Mouse (Mus musculus) stomach, embryonic 15.5 days (tissue): Measurements from ENCODE around the gene Spsb3. TPM values are rescaled to one million over a fixed set of nuclear protein-coding genes. Genes with fewer than 3 reads are reported as not detected.

ENCODE experiments used
- ATAC-seq: fragments of 200-750 bp; cut with Nextera tagmentation; 2 replicates; pipeline ENCODE4 v1.8.0; 2017; ENCODE audit warnings: low read depth, moderate number of reproducible peaks, moderate TSS enrichment; ENCODE audit not compliant: insufficient read depth, low FRiP score
- H3K27ac ChIP-seq: fragments of 300-500 bp; sonication (generic); 2 replicates; pipeline ENCODE4 v1.5.1; 2015; ENCODE audit warnings: mild to moderate bottlenecking, inconsistent platforms
- H3K27me3 ChIP-seq: fragments of 300-500 bp; sonication (generic); replicated peaks from 2 replicates; pipeline ENCODE4 v1.6.1; 2015; ENCODE audit warnings: inconsistent platforms
- H3K36me3 ChIP-seq: fragments of 300-500 bp; sonication (generic); 2 replicates; pipeline ENCODE4 v1.6.1; 2015; ENCODE audit warnings: inconsistent platforms
- H3K4me1 ChIP-seq: fragments of 300-500 bp; sonication (generic); 2 replicates; pipeline ENCODE4 v1.6.1; 2015; ENCODE audit warnings: inconsistent platforms
- H3K4me2 ChIP-seq: fragments of 300-500 bp; sonication (generic); 2 replicates; pipeline ENCODE4 v1.6.1; 2015; ENCODE audit warnings: mild to moderate bottlenecking, inconsistent platforms
- H3K4me3 ChIP-seq: fragments of 300-500 bp; sonication (generic); replicated peaks from 2 replicates; pipeline ENCODE4 v1.5.1; 2015; ENCODE audit warnings: inconsistent platforms
- H3K9ac ChIP-seq: fragments of 300-500 bp; sonication (generic); 2 replicates; pipeline ENCODE4 v1.6.1; 2015; ENCODE audit warnings: inconsistent platforms
- H3K9me3 ChIP-seq: fragments of 300-500 bp; sonication (generic); 2 replicates; pipeline ENCODE4 v1.6.1; 2016; ENCODE audit warnings: inconsistent platforms
- WGBS: fragments of 180-500 bp; shearing (Covaris S2); methylation state at CpG from one replicate; pipeline ENCODE4 v1.1.7; 2015; 5-methylcytosine and 5-hydroxymethylcytosine counted together
- polyA plus RNA-seq: library from polyadenylated mRNA; unstranded; fragments of >200 nt; fragmentation: Nextera tagmentation; extraction: Ambion mirVana; gene quantifications from 2 replicates; pipeline ENCODE4 v1.2.1, GENCODE M21; 2015

Spsb3 gene
- polyA plus RNA-seq, 1 experiment from 2014 or later = 32.1 TPM

DNA sequence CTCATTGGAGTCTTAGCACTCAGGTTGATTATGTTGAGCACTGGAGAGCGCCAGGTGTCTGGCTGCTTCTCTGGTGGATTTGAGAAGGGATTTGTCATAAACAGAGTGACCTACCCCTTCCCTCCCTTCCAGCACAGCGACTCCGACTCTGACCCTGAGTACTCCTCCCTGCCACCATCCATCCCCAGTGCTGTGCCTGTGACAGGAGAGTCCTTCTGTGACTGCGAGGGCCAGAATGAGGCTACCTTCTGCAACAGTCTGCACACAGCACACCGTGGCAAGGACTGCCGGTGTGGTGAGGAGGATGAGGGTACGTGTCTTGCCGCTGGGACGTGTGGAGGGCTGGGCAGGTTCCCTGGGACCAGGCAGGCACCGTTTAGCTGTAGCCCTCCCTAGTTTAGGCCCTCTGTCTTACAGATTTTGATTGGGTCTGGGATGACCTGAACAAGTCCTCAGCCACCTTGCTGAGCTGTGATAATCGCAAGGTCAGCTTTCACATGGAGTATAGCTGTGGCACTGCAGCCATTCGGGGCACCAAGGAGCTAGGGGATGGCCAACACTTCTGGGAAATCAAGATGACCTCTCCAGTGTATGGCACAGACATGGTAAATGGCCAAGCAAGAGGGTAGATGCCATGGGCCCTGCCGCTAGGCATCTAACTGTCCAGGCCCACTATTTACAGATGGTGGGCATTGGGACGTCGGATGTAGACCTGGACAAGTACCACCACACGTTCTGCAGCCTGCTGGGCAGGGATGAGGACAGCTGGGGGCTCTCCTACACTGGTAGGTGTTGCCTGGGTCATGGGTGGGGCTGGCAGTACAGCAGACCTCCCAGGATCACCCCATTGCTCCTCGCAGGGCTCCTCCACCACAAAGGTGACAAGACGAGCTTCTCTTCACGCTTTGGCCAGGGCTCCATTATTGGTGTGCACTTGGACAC, 4.0 kb downstream of the Spsb3 start:
- WGBS = 80% methylated on average over 19 of the region's 19 CpGs
- Histone ChIP-seq H3K36me3 (peaks cover 33% of the 10 kb centered on the region), H3K27me3 (no peaks in the 10 kb centered on the region), H3K9ac (no peak overlapping the region), H3K4me3 (no peak overlapping the region), H3K27ac (no peak overlapping the region), H3K9me3 (no peaks in the 10 kb centered on the region), H3K4me2 (no peak overlapping the region), H3K4me1 (peaks cover 27% of the 10 kb centered on the region)
- no peak for ATAC-seq

DNA sequence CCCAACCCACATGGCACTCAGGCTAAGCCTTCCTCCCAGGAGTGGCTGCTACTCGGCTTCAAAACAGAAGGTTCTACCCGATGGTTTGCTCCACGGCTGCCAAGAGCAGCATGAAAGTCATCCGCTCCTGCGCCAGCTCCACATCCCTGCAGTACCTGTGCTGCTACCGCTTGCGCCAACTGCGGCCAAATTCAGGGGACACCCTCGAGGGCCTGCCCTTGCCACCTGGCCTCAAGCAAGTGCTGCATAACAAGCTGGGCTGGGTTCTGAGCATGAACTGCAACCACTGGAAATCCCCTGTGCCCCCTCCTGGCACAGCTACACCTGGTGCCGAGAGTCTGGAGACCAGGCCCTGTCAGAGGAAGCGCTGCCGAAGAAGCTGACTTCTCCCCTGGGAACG, 4.9 kb downstream of the Spsb3 start:
- peaks cover 30% of the 10 kb centered on the region for H3K4me1 ChIP-seq
- H3K9me3 ChIP-seq = no peaks in the 10 kb centered on the region
- no peaks in the 10 kb centered on the region for H3K27me3 ChIP-seq
- H3K36me3 ChIP-seq = peaks cover 33% of the 10 kb centered on the region
- no peak overlapping the region for H3K27ac ChIP-seq
- no peak for ATAC-seq
- WGBS = 82% methylated on average over 13 of the region's 13 CpGs
- no peak overlapping the region for H3K4me2 ChIP-seq
- no peak overlapping the region for H3K4me3 ChIP-seq
- H3K9ac ChIP-seq = no peak overlapping the region

DNA sequence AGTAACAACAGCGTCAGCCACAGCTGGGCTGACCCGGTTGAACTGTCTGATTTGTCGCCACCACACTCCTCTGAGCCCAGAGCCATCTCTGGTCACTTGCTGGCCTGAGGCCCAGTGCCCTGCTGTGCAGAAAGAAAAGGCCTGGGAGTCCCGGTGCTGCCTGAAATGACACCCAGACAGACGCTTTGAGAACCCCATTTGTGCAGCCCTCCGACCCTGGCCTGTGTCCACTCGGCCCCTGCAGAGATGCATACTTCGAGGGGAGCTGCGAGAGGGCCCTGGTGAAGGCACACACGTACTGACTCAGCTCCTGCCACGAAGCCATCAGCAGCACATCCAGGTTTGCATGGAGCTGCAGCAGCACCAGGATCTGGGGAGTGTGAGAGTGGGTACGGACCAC, 6.3 kb downstream of the Spsb3 start:
- H3K4me1 ChIP-seq = peaks cover 31% of the 10 kb centered on the region
- 91% methylated on average over 12 of the region's 12 CpGs for WGBS
- H3K27ac ChIP-seq = no peak overlapping the region
- no peak overlapping the region for H3K4me2 ChIP-seq
- ATAC-seq = no peak
- no peaks in the 10 kb centered on the region for H3K27me3 ChIP-seq
- H3K36me3 ChIP-seq = peaks cover 35% of the 10 kb centered on the region
- H3K9ac ChIP-seq = no peak overlapping the region
- no peak overlapping the region for H3K4me3 ChIP-seq
- H3K9me3 ChIP-seq = no peaks in the 10 kb centered on the region

DNA sequence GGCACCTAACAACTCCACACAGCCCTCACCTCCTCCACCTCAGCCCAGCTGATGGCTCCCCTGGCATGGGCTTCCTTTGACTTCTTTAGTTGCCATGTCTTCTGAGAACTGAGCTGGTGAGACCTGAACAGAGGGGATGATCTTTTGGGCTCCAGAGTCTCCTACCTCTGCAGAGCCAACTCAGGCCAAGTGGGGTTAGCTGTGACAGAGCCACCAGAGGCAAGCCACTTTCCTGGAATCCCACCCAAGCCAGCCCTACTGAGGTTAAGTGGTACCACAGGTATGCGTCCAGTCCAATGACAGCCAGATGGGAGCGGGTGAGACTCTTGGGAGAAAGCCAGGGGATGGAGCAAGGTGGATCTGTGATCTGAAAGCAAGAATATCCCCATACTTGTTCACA, 6.8 kb downstream of the Spsb3 start:
- Histone ChIP-seq H3K9me3 (no peaks in the 10 kb centered on the region), H3K36me3 (peaks cover 39% of the 10 kb centered on the region), H3K4me2 (no peak overlapping the region), H3K9ac (no peak overlapping the region), H3K4me1 (peaks cover 28% of the 10 kb centered on the region), H3K4me3 (no peak overlapping the region), H3K27me3 (no peaks in the 10 kb centered on the region), H3K27ac (no peak overlapping the region)
- no peak for ATAC-seq
- WGBS = 96% methylated on average over 2 of the region's 2 CpGs

- Histone ChIP-seq H3K36me3 (peaks cover 44% of the 10 kb centered on the region), H3K4me1 (peaks cover 27% of the 10 kb centered on the region), H3K4me2 (peak overlapping the region; percentile 86), H3K27ac (peak overlapping the region; percentile 85), H3K27me3 (no peaks in the 10 kb centered on the region), H3K9ac (peak overlapping the region; percentile 75), H3K9me3 (no peaks in the 10 kb centered on the region), H3K4me3 (peak overlapping the region; percentile 84)
- 10% methylated on average over 31 of the region's 31 CpGs for WGBS
- no peak for ATAC-seq
These were observed 7.9 kb downstream of the Spsb3 start for GRCm38 (mm10) chr17:24894061-24894994.

- no peaks in the 10 kb centered on the region for H3K27me3 ChIP-seq
- no peaks in the 10 kb centered on the region for H3K9me3 ChIP-seq
- peaks cover 48% of the 10 kb centered on the region for H3K36me3 ChIP-seq
- under 1% methylated on average over 62 of the region's 62 CpGs for WGBS
- H3K4me1 ChIP-seq = peaks cover 27% of the 10 kb centered on the region
- peak within 1 kb of the TSS; percentile 84 for H3K4me3 ChIP-seq
- H3K27ac ChIP-seq = peak within 1 kb of the TSS; percentile 85
- peak within 1 kb of the TSS; percentile 75 for H3K9ac ChIP-seq
- peak; percentile 28; the same call in 1 of the 2 replicates for ATAC-seq
- H3K4me2 ChIP-seq = peak within 1 kb of the TSS; percentile 86
These were observed 8.6 kb downstream of the Spsb3 start, which contains the start of the genes Eme2 and Mrps34 for GRCm38 (mm10) chr17:24894995-24895547. Gene Eme2 (minus strand): TSS chr17:24895087. Gene Mrps34 (plus strand): TSS chr17:24895116.

GRCm38 (mm10) chr17:24895571-24896240, 9.3 kb downstream of the Spsb3 start:
- H3K27ac ChIP-seq = peak overlapping the region; percentile 85
- WGBS = 11% methylated on average over 23 of the region's 23 CpGs
- H3K9me3 ChIP-seq = no peaks in the 10 kb centered on the region
- ATAC-seq = no peak
- H3K27me3 ChIP-seq = no peaks in the 10 kb centered on the region
- H3K4me3 ChIP-seq = peak overlapping the region; percentile 84
- H3K36me3 ChIP-seq = peaks cover 53% of the 10 kb centered on the region
- H3K9ac ChIP-seq = peak overlapping the region; percentile 75; the same call in 1 of the 2 replicates
- H3K4me1 ChIP-seq = peaks cover 27% of the 10 kb centered on the region
- H3K4me2 ChIP-seq = peak overlapping the region; percentile 86

- Histone ChIP-seq H3K9me3 (no peaks in the 10 kb centered on the region), H3K36me3 (peaks cover 53% of the 10 kb centered on the region), H3K9ac (peak within 1 kb of the TSS; percentile 75), H3K4me3 (peak within 1 kb of the TSS; percentile 84), H3K4me1 (peaks cover 27% of the 10 kb centered on the region), H3K27ac (peak within 1 kb of the TSS; percentile 85), H3K27me3 (no peaks in the 10 kb centered on the region), H3K4me2 (peak within 1 kb of the TSS; percentile 86)
- peak; percentile 72 for ATAC-seq
- WGBS = 1% methylated on average over 49 of the region's 50 CpGs
These were observed 10.0 kb downstream of the Spsb3 start, which contains the start of gene Nme3 for GRCm38 (mm10) chr17:24896241-24896992. Gene Nme3 (plus strand): TSS chr17:24896500.

GRCm38 (mm10) chr17:24896993-24897269, 10.5 kb downstream of the Spsb3 start:
- Histone ChIP-seq H3K4me3 (peak overlapping the region; percentile 84), H3K4me1 (peaks cover 27% of the 10 kb centered on the region), H3K9ac (peak overlapping the region; percentile 68), H3K4me2 (peak overlapping the region; percentile 86), H3K27me3 (no peaks in the 10 kb centered on the region), H3K9me3 (no peaks in the 10 kb centered on the region), H3K36me3 (peaks cover 53% of the 10 kb centered on the region), H3K27ac (peak overlapping the region; percentile 85; the same call in 1 of the 2 replicates)
- no peak for ATAC-seq
- 22% methylated on average over 11 of the region's 11 CpGs for WGBS

DNA sequence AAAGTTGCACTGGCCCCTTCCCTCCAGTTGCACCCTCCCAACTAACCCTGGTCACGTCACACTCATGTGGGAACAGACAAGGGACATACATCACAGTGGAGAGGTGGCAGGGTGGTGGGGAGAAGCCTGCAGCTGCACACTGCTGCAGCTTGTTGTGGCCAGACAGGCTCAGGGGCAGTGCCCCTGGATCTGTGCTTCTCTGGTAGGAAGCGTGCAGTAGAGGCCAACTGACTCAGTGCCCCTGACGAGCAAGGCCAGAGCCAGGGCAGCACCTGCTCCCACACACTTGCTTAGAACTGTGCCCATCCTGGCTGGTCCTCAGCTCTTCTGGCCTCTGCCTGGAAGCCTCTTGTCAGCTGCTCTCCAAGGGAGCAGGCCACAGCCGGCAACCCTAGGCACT, 11.2 kb downstream of the Spsb3 start:
- peaks cover 55% of the 10 kb centered on the region for H3K36me3 ChIP-seq
- no peak overlapping the region for H3K9ac ChIP-seq
- H3K4me2 ChIP-seq = peak overlapping the region; percentile 86; the same call in 1 of the 2 replicates
- peaks cover 27% of the 10 kb centered on the region for H3K4me1 ChIP-seq
- H3K9me3 ChIP-seq = no peaks in the 10 kb centered on the region
- no peak for ATAC-seq
- H3K27ac ChIP-seq = no peak overlapping the region
- H3K27me3 ChIP-seq = no peaks in the 10 kb centered on the region
- WGBS = 65% methylated on average over 4 of the region's 4 CpGs
- peak overlapping the region; percentile 84; the same call in 1 of the 2 replicates for H3K4me3 ChIP-seq
